Mouse (Mus musculus) E14TG2a.4 (cell line): ENCODE measurements at regions not wholly inside any gene's neighbourhood (a gene's known extent, or its start where the extent isn't known, plus 50 kb on each side); places are given as distances from the start of the nearest gene placed in this dataset.

ENCODE experiments used
- CTCF ChIP-seq: conservative IDR thresholded peaks from 2 replicates; pipeline ENCODE4 v1.5.1; 2014; ENCODE audit warnings: low read length
- POU5F1 ChIP-seq: IDR thresholded peaks from 2 replicates; pipeline ENCODE4 v1.6.1; 2014; ENCODE audit warnings: low read length, borderline replicate concordance

GRCm38 (mm10) chr12:118660384-118661213 lies 185.5 kb upstream of the Sp8 start:
- TF ChIP-seq CTCF (no peak), POU5F1 (no peak)
